Mouse (Mus musculus): Measurements from ENCODE around the gene Shf. TPM values are rescaled to one million over a fixed set of nuclear protein-coding genes. Genes with fewer than 3 reads are reported as not detected.

The Shf gene
- polyA plus RNA-seq, 1 experiment from 2014 or later, result 13.8 TPM

GRCm38 (mm10) chr2:122380768-122381311 is 11.9 kb upstream of the Shf start:
- no peaks in the 10 kb centered on the region; the same call in 1 of the 2 replicates for H3K4me1 ChIP-seq (ENCODE audit: control insufficient read depth, insufficient read depth, low read length)
- H3K36me3 ChIP-seq (ENCODE audit: control insufficient read depth, insufficient read depth, low read length), result no peaks in the 10 kb centered on the region
- no peak overlapping the region for H3K27ac ChIP-seq (ENCODE audit: low read depth, low read length)

GRCm38 (mm10) chr2:122379292-122379650 is 10.3 kb upstream of the Shf start:
- H3K4me3 ChIP-seq (ENCODE audit: low read depth, low read length), result no peak overlapping the region
- no peak overlapping the region for H3K9ac ChIP-seq (ENCODE audit: low read length)
- H3K4me1 ChIP-seq (ENCODE audit: control insufficient read depth, insufficient read depth, low read length), result no peaks in the 10 kb centered on the region; the same call in 1 of the 2 replicates
- no peak overlapping the region for H3K4me2 ChIP-seq (ENCODE audit: low read depth)
- no peaks in the 10 kb centered on the region for H3K27me3 ChIP-seq (ENCODE audit: control insufficient read depth, insufficient read depth, low read length)
- no peak overlapping the region for H3K27ac ChIP-seq (ENCODE audit: low read depth, low read length)
- 44% methylated on average over 2 of the region's 2 CpGs for WGBS
- H3K36me3 ChIP-seq (ENCODE audit: control insufficient read depth, insufficient read depth, low read length), result no peaks in the 10 kb centered on the region
- H3K9me3 ChIP-seq (ENCODE audit: control insufficient read depth, low read length), result no peaks in the 10 kb centered on the region
- DNase-seq (ENCODE audit: low spot score), result no peak
- no peak for ATAC-seq (ENCODE audit: insufficient read depth, low FRiP score, low TSS enrichment)

More at GRCm38 (mm10) chr2:122380768-122381311, 11.9 kb upstream of the Shf start:
- H3K4me3 ChIP-seq (ENCODE audit: low read depth, low read length), result 0 out of 2 replicates have a peak overlapping the region, but pooled peaks have one; percentile 15
- no peak for ATAC-seq (ENCODE audit: insufficient read depth, low FRiP score, low TSS enrichment)
- WGBS, result 12% methylated on average over 11 of the region's 11 CpGs
- H3K4me2 ChIP-seq (ENCODE audit: low read depth), result peak overlapping the region; percentile 28; the same call in 1 of the 2 replicates
- peak; percentile 49 for DNase-seq (ENCODE audit: low spot score)
- no peaks in the 10 kb centered on the region for H3K27me3 ChIP-seq (ENCODE audit: control insufficient read depth, insufficient read depth, low read length)
- peak overlapping the region; percentile 33; the same call in 1 of the 2 replicates for H3K9ac ChIP-seq (ENCODE audit: low read length)
- no peaks in the 10 kb centered on the region for H3K9me3 ChIP-seq (ENCODE audit: control insufficient read depth, low read length)

GRCm38 (mm10) chr2:122378421-122379291 is 9.7 kb upstream of the Shf start:
- WGBS, result 19% methylated on average over 8 of the region's 8 CpGs
- H3K4me3 ChIP-seq (ENCODE audit: low read depth, low read length), result peak overlapping the region; percentile 63
- no peak overlapping the region for H3K9ac ChIP-seq (ENCODE audit: low read length)
- ATAC-seq (ENCODE audit: insufficient read depth, low FRiP score, low TSS enrichment) (no peak), DNase-seq (ENCODE audit: low spot score) (peak; percentile 44)
- H3K27me3 ChIP-seq (ENCODE audit: control insufficient read depth, insufficient read depth, low read length), result no peaks in the 10 kb centered on the region
- H3K36me3 ChIP-seq (ENCODE audit: control insufficient read depth, insufficient read depth, low read length), result no peaks in the 10 kb centered on the region
- H3K27ac ChIP-seq (ENCODE audit: low read depth, low read length), result no peak overlapping the region
- H3K9me3 ChIP-seq (ENCODE audit: control insufficient read depth, low read length), result no peaks in the 10 kb centered on the region
- peak overlapping the region; percentile 45 for H3K4me2 ChIP-seq (ENCODE audit: low read depth)
- H3K4me1 ChIP-seq (ENCODE audit: control insufficient read depth, insufficient read depth, low read length), result no peaks in the 10 kb centered on the region; the same call in 1 of the 2 replicates

GRCm38 (mm10) chr2:122377751-122378246 is 8.8 kb upstream of the Shf start:
- Histone ChIP-seq H3K9me3 (ENCODE audit: control insufficient read depth, low read length) (no peaks in the 10 kb centered on the region), H3K36me3 (ENCODE audit: control insufficient read depth, insufficient read depth, low read length) (no peaks in the 10 kb centered on the region), H3K27me3 (ENCODE audit: control insufficient read depth, insufficient read depth, low read length) (no peaks in the 10 kb centered on the region), H3K4me2 (ENCODE audit: low read depth) (peak overlapping the region; percentile 45), H3K4me1 (ENCODE audit: control insufficient read depth, insufficient read depth, low read length) (no peaks in the 10 kb centered on the region; the same call in 1 of the 2 replicates), H3K27ac (ENCODE audit: low read depth, low read length) (peak overlapping the region; percentile 75; the same call in 1 of the 2 replicates), H3K9ac (ENCODE audit: low read length) (peak overlapping the region; percentile 79), H3K4me3 (ENCODE audit: low read depth, low read length) (peak overlapping the region; percentile 63)
- DNase-seq (ENCODE audit: low spot score) (peak; percentile 83), ATAC-seq (ENCODE audit: insufficient read depth, low FRiP score, low TSS enrichment) (peak; percentile 80)
- under 1% methylated on average over 26 of the region's 26 CpGs for WGBS

GRCm38 (mm10) chr2:122377215-122377674 is 8.3 kb upstream of the Shf start:
- DNase-seq (ENCODE audit: low spot score) (peak; percentile 95), ATAC-seq (ENCODE audit: insufficient read depth, low FRiP score, low TSS enrichment) (peak; percentile 86)
- Histone ChIP-seq H3K9ac (ENCODE audit: low read length) (peak overlapping the region; percentile 79), H3K4me2 (ENCODE audit: low read depth) (peak overlapping the region; percentile 45), H3K9me3 (ENCODE audit: control insufficient read depth, low read length) (no peaks in the 10 kb centered on the region), H3K4me3 (ENCODE audit: low read depth, low read length) (peak overlapping the region; percentile 63), H3K27me3 (ENCODE audit: control insufficient read depth, insufficient read depth, low read length) (no peaks in the 10 kb centered on the region), H3K36me3 (ENCODE audit: control insufficient read depth, insufficient read depth, low read length) (no peaks in the 10 kb centered on the region), H3K27ac (ENCODE audit: low read depth, low read length) (peak overlapping the region; percentile 75; the same call in 1 of the 2 replicates), H3K4me1 (ENCODE audit: control insufficient read depth, insufficient read depth, low read length) (no peaks in the 10 kb centered on the region; the same call in 1 of the 2 replicates)
- WGBS, result under 1% methylated on average over 28 of the region's 28 CpGs

- H3K4me1 ChIP-seq (ENCODE audit: control insufficient read depth, insufficient read depth, low read length), result no peaks in the 10 kb centered on the region; the same call in 1 of the 2 replicates
- ATAC-seq (ENCODE audit: insufficient read depth, low FRiP score, low TSS enrichment) (no peak; the same call in 1 of the 2 replicates), DNase-seq (ENCODE audit: low spot score) (peak; percentile 70)
- H3K27ac ChIP-seq (ENCODE audit: low read depth, low read length), result peak overlapping the region; percentile 73
- H3K4me2 ChIP-seq (ENCODE audit: low read depth), result peak overlapping the region; percentile 54
- no peaks in the 10 kb centered on the region for H3K9me3 ChIP-seq (ENCODE audit: control insufficient read depth, low read length)
- H3K9ac ChIP-seq (ENCODE audit: low read length), result peak overlapping the region; percentile 72
- no peaks in the 10 kb centered on the region for H3K27me3 ChIP-seq (ENCODE audit: control insufficient read depth, insufficient read depth, low read length)
- H3K4me3 ChIP-seq (ENCODE audit: low read depth, low read length), result peak overlapping the region; percentile 68
- WGBS, result under 1% methylated on average over 22 of the region's 22 CpGs
- no peaks in the 10 kb centered on the region for H3K36me3 ChIP-seq (ENCODE audit: control insufficient read depth, insufficient read depth, low read length)
These were observed 7.1 kb upstream of the Shf start for GRCm38 (mm10) chr2:122376041-122376561.

GRCm38 (mm10) chr2:122375391-122375991 is 6.5 kb upstream of the Shf start:
- no peaks in the 10 kb centered on the region for H3K9me3 ChIP-seq (ENCODE audit: control insufficient read depth, low read length)
- peak overlapping the region; percentile 68 for H3K4me3 ChIP-seq (ENCODE audit: low read depth, low read length)
- H3K9ac ChIP-seq (ENCODE audit: low read length), result peak overlapping the region; percentile 72
- ATAC-seq (ENCODE audit: insufficient read depth, low FRiP score, low TSS enrichment) (peak; percentile 77), DNase-seq (ENCODE audit: low spot score) (peak; percentile 96)
- no peaks in the 10 kb centered on the region for H3K36me3 ChIP-seq (ENCODE audit: control insufficient read depth, insufficient read depth, low read length)
- H3K4me2 ChIP-seq (ENCODE audit: low read depth), result peak overlapping the region; percentile 54
- H3K27me3 ChIP-seq (ENCODE audit: control insufficient read depth, insufficient read depth, low read length), result no peaks in the 10 kb centered on the region
- H3K27ac ChIP-seq (ENCODE audit: low read depth, low read length), result peak overlapping the region; percentile 73
- WGBS, result under 1% methylated on average over 32 of the region's 32 CpGs
- H3K4me1 ChIP-seq (ENCODE audit: control insufficient read depth, insufficient read depth, low read length), result no peaks in the 10 kb centered on the region

GRCm38 (mm10) chr2:122374666-122375331 is 5.8 kb upstream of the Shf start:
- Histone ChIP-seq H3K4me2 (ENCODE audit: low read depth) (peak overlapping the region; percentile 41), H3K9me3 (ENCODE audit: control insufficient read depth, low read length) (no peaks in the 10 kb centered on the region), H3K27ac (ENCODE audit: low read depth, low read length) (no peak overlapping the region), H3K4me3 (ENCODE audit: low read depth, low read length) (peak overlapping the region; percentile 44), H3K9ac (ENCODE audit: low read length) (peak overlapping the region; percentile 63), H3K36me3 (ENCODE audit: control insufficient read depth, insufficient read depth, low read length) (no peaks in the 10 kb centered on the region), H3K27me3 (ENCODE audit: control insufficient read depth, insufficient read depth, low read length) (no peaks in the 10 kb centered on the region), H3K4me1 (ENCODE audit: control insufficient read depth, insufficient read depth, low read length) (no peaks in the 10 kb centered on the region)
- ATAC-seq (ENCODE audit: insufficient read depth, low FRiP score, low TSS enrichment) (no peak), DNase-seq (ENCODE audit: low spot score) (no peak)
- 24% methylated on average over 23 of the region's 23 CpGs for WGBS
